Mouse (Mus musculus): ENCODE results near the gene Rbms3. TPM values are rescaled to one million over a fixed set of nuclear protein-coding genes. Genes with fewer than 3 reads are reported as not detected.

The Rbms3 gene
- total and polyA plus RNA-seq, 2 experiments from 2014 or later, result 43.3 to 59.9 TPM

DNA sequence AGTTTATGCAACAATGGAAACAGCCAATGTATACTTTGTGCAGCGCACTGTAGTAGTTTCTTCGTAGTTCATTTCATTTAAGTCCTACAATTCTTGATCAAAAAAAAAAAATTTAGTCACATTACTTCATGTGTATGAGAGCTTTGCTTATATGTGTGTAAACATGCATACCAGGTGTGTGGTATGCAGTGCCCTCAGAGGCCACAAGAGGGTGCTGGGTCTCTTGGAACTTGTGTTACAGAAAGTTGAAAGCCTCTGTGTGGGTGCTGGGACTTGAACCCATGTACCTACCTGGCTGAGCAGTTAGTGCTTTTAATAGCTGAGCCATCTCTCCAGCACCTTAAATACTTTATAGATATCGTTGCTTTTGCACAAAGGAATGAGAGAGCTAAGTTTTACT lies 655.6 kb downstream of the Rbms3 start:
- H3K27me3 ChIP-seq (ENCODE audit: insufficient read depth, low read length), result no peaks in the 10 kb centered on the region
- no peak overlapping the region for H3K27ac ChIP-seq (ENCODE audit: low read depth, low read length)
- H3K4me1 ChIP-seq (ENCODE audit: insufficient read depth, low read length), result no peaks in the 10 kb centered on the region
- no peaks in the 10 kb centered on the region for H3K36me3 ChIP-seq (ENCODE audit: insufficient read depth, low read length)
- peak; percentile 46 for TF ChIP-seq CTCF (IDR thresholded peaks at IDR 0.05)
- no peak for ATAC-seq (ENCODE audit: low FRiP score)
- DNase-seq (ENCODE audit: low spot score), result no peak
- H3K9ac ChIP-seq (replicated peaks; ENCODE audit: low read length, poor library complexity, severe bottlenecking), result no peak overlapping the region
- WGBS, result 89% methylated on average over 3 of the region's 3 CpGs
- no peak overlapping the region for H3K4me3 ChIP-seq (ENCODE audit: low read depth, low read length)
- H3K4me2 ChIP-seq (ENCODE audit: low read depth, low read length, poor library complexity, severe bottlenecking), result no peak overlapping the region
- no peaks in the 10 kb centered on the region for H3K9me3 ChIP-seq (ENCODE audit: low read length)

DNA sequence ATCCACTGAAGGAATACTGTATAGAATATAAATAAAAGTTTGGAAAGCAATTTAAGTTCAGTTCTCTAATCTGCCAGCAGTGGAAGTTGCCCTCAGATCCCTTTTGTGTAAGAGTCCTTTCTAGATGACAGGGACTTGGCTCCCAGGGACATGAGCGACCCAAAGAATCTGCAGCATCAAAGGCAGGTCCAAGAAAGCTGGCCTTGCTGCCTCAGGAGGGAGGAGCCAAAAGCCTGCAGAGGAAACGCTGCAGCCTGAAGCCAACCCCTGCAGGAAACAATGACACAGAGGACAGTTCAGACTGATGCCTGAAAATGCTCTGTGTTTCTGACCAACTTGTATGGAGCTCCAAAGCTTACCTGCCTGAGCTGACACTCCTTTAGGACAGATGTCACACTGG lies 656.1 kb downstream of the Rbms3 start:
- no peaks in the 10 kb centered on the region for H3K4me1 ChIP-seq (ENCODE audit: insufficient read depth, low read length)
- no peaks in the 10 kb centered on the region for H3K9me3 ChIP-seq (ENCODE audit: low read length)
- ATAC-seq (ENCODE audit: low FRiP score), result no peak

DNA sequence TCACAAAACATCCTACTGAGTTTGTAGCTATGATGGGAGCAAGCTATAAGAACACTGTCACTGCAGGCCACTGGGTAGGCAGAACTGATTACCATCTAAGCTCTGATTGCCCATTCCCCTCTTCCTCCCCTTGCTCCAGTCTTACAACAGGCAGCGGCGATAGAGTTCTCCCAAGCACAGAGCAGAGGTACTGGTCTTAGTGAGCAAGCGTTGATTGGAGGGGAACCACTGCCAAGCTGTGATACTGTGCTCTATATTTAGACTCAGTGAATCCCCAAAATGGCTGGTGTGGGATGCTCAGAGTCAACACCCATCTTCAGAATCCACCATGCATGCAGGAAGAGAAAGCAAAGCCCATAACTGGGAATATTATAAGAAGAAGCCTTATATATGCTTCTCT lies 662.4 kb downstream of the Rbms3 start:
- H3K9ac ChIP-seq (replicated peaks; ENCODE audit: low read length, poor library complexity, severe bottlenecking), result no peak overlapping the region
- TF ChIP-seq CTCF (IDR thresholded peaks at IDR 0.05), result no peak
- WGBS, result 100% methylated on average over 3 of the region's 3 CpGs
- no peaks in the 10 kb centered on the region for H3K9me3 ChIP-seq (ENCODE audit: low read length)
- no peak for DNase-seq (ENCODE audit: low spot score)
- no peaks in the 10 kb centered on the region for H3K36me3 ChIP-seq (ENCODE audit: insufficient read depth, low read length)
- H3K27ac ChIP-seq (ENCODE audit: low read depth, low read length), result no peak overlapping the region
- no peak overlapping the region for H3K4me2 ChIP-seq (ENCODE audit: low read depth, low read length, poor library complexity, severe bottlenecking)
- H3K4me1 ChIP-seq (ENCODE audit: insufficient read depth, low read length), result no peaks in the 10 kb centered on the region
- H3K27me3 ChIP-seq (ENCODE audit: insufficient read depth, low read length), result no peaks in the 10 kb centered on the region
- H3K4me3 ChIP-seq (ENCODE audit: low read depth, low read length), result no peak overlapping the region
- ATAC-seq (ENCODE audit: low FRiP score), result no peak

More for the DNA sequence above, 656.1 kb downstream of the Rbms3 start:
- no peak overlapping the region for H3K9ac ChIP-seq (replicated peaks; ENCODE audit: low read length, poor library complexity, severe bottlenecking)
- no peak overlapping the region for H3K4me3 ChIP-seq (ENCODE audit: low read depth, low read length)
- 23% methylated on average over 2 of the region's 2 CpGs for WGBS
- no peaks in the 10 kb centered on the region for H3K36me3 ChIP-seq (ENCODE audit: insufficient read depth, low read length)
- H3K27me3 ChIP-seq (ENCODE audit: insufficient read depth, low read length), result no peaks in the 10 kb centered on the region
- no peak overlapping the region for H3K4me2 ChIP-seq (ENCODE audit: low read depth, low read length, poor library complexity, severe bottlenecking)
- no peak overlapping the region for H3K27ac ChIP-seq (ENCODE audit: low read depth, low read length)
- DNase-seq (ENCODE audit: low spot score), result peak; percentile 39
- TF ChIP-seq CTCF (IDR thresholded peaks at IDR 0.05), result no peak

DNA sequence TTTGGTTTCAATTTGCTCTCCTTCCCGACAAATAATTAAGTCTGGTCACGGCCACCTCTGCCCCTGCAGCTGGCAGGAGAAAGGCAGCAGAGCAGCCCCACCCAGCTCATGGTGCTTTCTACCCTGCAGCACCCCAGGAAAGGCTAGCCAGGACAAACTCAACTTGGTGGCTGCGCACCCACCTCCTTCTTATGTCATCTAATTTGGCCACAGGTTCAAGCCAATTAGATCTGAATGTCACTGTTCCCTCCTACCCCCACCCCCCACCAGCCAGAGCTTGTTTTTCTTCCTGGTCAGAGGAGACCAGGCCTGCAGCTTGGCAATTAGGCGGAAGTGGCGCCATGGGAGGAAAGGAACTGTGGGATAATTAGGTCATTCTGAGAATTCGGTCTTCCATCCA lies 664.0 kb downstream of the Rbms3 start:
- no peak for TF ChIP-seq CTCF (IDR thresholded peaks at IDR 0.05)
- Histone ChIP-seq H3K27ac (ENCODE audit: low read depth, low read length) (no peak overlapping the region), H3K9ac (replicated peaks; ENCODE audit: low read length, poor library complexity, severe bottlenecking) (no peak overlapping the region), H3K27me3 (ENCODE audit: insufficient read depth, low read length) (no peaks in the 10 kb centered on the region), H3K9me3 (ENCODE audit: low read length) (no peaks in the 10 kb centered on the region), H3K4me1 (ENCODE audit: insufficient read depth, low read length) (no peaks in the 10 kb centered on the region), H3K4me3 (ENCODE audit: low read depth, low read length) (no peak overlapping the region), H3K36me3 (ENCODE audit: insufficient read depth, low read length) (no peaks in the 10 kb centered on the region), H3K4me2 (ENCODE audit: low read depth, low read length, poor library complexity, severe bottlenecking) (no peak overlapping the region)
- ATAC-seq (ENCODE audit: low FRiP score) (no peak), DNase-seq (ENCODE audit: low spot score) (peak; percentile 36)
- 62% methylated on average over 6 of the region's 6 CpGs for WGBS

DNA sequence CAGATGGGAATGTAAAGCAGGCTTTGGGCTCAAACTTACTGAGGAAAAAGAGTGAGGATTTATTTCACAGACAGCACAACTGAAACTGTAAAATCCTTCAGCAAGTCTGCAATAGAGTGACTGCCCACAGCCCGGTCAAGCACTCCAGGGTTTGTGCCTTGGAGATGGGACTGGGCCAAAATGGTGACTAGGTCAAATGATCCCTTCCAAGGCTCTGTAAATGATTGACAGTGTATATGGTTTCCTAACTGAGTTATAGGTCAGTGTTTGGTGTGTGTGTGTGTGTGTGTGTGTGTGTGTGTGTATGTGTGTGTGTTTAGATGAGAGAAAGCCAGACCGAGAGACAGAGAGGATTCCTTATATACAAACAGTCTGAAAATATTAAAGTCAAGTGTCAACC lies 673.6 kb downstream of the Rbms3 start:
- ATAC-seq (ENCODE audit: low FRiP score) (no peak), DNase-seq (ENCODE audit: low spot score) (no peak)
- TF ChIP-seq CTCF (IDR thresholded peaks at IDR 0.05), result no peak
- Histone ChIP-seq H3K9me3 (ENCODE audit: low read length) (no peaks in the 10 kb centered on the region), H3K4me2 (ENCODE audit: low read depth, low read length, poor library complexity, severe bottlenecking) (no peak overlapping the region), H3K27me3 (ENCODE audit: insufficient read depth, low read length) (no peaks in the 10 kb centered on the region), H3K9ac (replicated peaks; ENCODE audit: low read length, poor library complexity, severe bottlenecking) (no peak overlapping the region), H3K4me3 (ENCODE audit: low read depth, low read length) (no peak overlapping the region), H3K27ac (ENCODE audit: low read depth, low read length) (no peak overlapping the region), H3K4me1 (ENCODE audit: insufficient read depth, low read length) (no peaks in the 10 kb centered on the region), H3K36me3 (ENCODE audit: insufficient read depth, low read length) (no peaks in the 10 kb centered on the region)
- 86% methylated on average over 2 of the region's 2 CpGs for WGBS

DNA sequence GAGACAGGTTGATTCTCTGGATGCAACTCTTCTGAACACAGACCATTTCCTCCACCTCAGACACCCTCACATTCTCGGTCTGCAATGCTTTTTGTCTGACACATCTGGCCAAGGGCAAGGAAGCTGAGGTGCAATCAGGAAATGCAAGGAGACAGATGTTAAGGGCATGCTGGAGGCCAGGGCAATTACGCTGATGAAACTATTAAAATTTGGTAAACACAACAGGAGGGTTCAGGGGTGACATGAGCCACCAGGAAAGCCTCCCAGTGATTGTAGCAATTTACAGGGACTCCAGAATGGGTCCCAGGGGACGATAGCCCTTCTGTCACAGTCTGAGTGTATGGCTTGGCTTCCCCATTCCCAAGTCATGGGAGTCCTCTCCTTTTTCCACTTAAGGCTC lies 681.5 kb downstream of the Rbms3 start:
- Histone ChIP-seq H3K4me2 (ENCODE audit: low read depth, low read length, poor library complexity, severe bottlenecking) (no peak overlapping the region), H3K9ac (replicated peaks; ENCODE audit: low read length, poor library complexity, severe bottlenecking) (no peak overlapping the region), H3K27ac (ENCODE audit: low read depth, low read length) (no peak overlapping the region), H3K27me3 (ENCODE audit: insufficient read depth, low read length) (no peaks in the 10 kb centered on the region), H3K4me3 (ENCODE audit: low read depth, low read length) (no peak overlapping the region), H3K36me3 (ENCODE audit: insufficient read depth, low read length) (no peaks in the 10 kb centered on the region), H3K9me3 (ENCODE audit: low read length) (no peaks in the 10 kb centered on the region), H3K4me1 (ENCODE audit: insufficient read depth, low read length) (no peaks in the 10 kb centered on the region)
- ATAC-seq (ENCODE audit: low FRiP score) (no peak), DNase-seq (ENCODE audit: low spot score) (no peak)
- 84% methylated on average over 3 of the region's 3 CpGs for WGBS
- TF ChIP-seq CTCF (IDR thresholded peaks at IDR 0.05), result no peak

Measured in midbrain, postnatal 0 days (tissue).